Mouse (Mus musculus): Measurements from ENCODE around the gene Hpn.
A peak's percentile ranks its signal among the peaks of the same experiment; 100 is the strongest.

Hpn gene

GRCm38 (mm10) chr7:31140302-31140701, 25.2 kb upstream of the Hpn start:
- DNase-seq: no peak

GRCm38 (mm10) chr7:31139765-31140164, 24.7 kb upstream of the Hpn start:
- DNase-seq: peak; percentile 64

DNA sequence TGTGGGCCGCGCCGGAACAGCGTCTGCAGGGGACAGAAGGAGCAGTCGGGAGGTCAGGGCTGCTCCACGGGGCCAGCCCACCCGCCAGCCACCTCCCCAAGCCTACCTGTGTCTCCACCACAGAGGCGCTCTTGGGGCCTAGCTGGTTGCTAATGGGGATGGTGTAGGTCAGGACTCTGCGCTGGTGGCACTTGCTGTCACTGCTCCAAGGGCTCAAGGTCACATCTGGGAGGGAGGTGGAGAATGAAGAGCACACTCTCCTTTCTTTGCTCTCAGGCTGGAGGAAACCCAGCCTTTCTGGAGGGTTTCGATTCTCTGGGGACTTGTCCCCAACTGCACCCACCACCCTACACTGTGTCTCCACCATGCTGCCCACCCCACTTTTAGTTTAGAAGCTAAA, 20.6 kb upstream of the Hpn start:
- no peak for DNase-seq

DNA sequence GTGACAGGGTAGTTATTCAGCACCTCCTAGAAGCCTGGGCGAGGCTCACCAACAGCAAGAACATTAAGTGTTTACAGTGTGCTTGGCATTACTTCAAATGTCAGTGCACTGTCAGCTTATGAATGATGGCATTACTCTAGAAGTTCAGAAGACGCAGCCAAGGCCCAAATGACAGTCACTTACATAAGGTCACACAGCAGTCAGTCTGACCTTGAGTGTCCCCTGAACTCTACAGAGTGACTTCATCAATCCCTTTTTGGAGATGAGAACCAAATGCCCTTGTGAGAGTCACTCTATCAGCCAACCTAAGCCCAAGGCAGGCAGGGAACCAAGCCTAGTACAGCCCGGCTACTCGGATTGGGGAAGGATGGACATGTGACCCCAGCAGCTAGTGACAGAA, 16.8 kb upstream of the Hpn start:
- DNase-seq: no peak

GRCm38 (mm10) chr7:31130841-31131240, 15.8 kb upstream of the Hpn start:
- DNase-seq: no peak

GRCm38 (mm10) chr7:31130197-31130596, 15.1 kb upstream of the Hpn start:
- no peak for DNase-seq

- DNase-seq: no peak
Observed at GRCm38 (mm10) chr7:31128157-31128705, 13.1 kb upstream of the Hpn start.

GRCm38 (mm10) chr7:31126851-31127724, 12.0 kb upstream of the Hpn start, which contains the start of gene Scn1b:
Gene Scn1b (minus strand): TSS chr7:31127003.
- peak; percentile 76 for DNase-seq

- peak; percentile 55 for DNase-seq
Observed at GRCm38 (mm10) chr7:31126211-31126751, 11.2 kb upstream of the Hpn start.

GRCm38 (mm10) chr7:31125116-31125515, 10.0 kb upstream of the Hpn start:
- DNase-seq: no peak

- DNase-seq: no peak
Observed at GRCm38 (mm10) chr7:31124381-31124780, 9.3 kb upstream of the Hpn start.

GRCm38 (mm10) chr7:31123697-31124096, 8.6 kb upstream of the Hpn start:
- no peak for DNase-seq

- DNase-seq: no peak
Observed at GRCm38 (mm10) chr7:31122641-31123631, 7.8 kb upstream of the Hpn start.

DNA sequence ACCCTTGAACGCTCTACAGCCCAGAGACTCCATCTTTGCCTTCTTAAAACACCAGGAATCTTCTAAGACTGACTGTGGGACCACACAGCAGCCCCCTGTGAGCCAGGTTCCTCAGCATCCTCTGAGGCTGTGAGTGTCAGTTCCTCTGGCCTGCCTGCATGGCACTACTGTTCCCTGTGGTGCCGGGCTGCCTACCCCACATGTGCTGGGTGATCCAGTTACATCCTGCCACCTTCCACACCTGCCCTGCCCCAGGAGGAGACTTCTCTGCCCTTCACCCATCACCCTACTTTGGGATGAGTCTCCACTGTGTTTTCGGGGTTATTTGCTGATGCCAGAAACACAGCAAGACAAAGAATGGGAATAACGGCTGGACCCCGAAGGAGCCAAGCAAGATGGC, 4.5 kb upstream of the Hpn start:
- DNase-seq: no peak

DNA sequence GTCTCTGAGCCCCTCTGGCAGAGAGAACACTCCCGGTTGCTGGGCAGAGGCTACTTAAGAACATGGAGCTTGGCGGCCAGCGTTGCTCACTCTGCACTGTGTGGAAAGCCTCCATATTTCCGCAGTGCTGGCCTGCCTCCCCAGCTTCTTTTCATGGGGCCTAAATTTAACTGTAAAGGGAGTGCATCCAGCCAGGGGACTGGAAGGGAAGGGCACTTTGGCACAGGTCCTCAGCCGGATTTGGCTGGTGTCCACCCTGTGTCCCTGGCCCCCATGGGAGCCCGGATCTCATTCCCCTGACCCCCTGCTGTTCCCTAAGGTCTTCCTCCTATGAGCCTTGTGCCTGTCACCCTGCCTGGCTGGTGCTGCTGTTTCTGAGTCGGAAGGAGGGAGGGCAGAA, 3.4 kb upstream of the Hpn start:
- DNase-seq: no peak

DNA sequence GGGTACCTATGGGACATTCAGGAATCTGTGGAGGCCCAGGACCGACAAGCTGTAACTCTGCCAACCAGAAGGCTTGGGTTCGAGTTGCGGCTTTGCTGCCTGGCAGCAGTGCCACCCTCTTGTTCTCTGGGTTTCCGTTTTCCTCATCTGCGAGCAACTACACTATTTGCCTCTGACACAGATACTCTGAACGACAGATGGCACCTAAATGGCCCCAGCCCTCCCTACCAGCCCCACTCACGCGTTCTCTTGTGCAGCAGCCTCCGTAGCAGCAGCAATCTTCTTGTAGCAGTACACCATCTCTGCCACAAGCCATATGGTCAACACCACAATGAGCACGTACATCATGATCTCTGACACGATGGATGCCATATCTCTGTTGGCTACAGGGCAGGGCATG, 2.4 kb upstream of the Hpn start:
- no peak for DNase-seq

GRCm38 (mm10) chr7:31116721-31117145, 1.6 kb upstream of the Hpn start:
- no peak for DNase-seq

DNA sequence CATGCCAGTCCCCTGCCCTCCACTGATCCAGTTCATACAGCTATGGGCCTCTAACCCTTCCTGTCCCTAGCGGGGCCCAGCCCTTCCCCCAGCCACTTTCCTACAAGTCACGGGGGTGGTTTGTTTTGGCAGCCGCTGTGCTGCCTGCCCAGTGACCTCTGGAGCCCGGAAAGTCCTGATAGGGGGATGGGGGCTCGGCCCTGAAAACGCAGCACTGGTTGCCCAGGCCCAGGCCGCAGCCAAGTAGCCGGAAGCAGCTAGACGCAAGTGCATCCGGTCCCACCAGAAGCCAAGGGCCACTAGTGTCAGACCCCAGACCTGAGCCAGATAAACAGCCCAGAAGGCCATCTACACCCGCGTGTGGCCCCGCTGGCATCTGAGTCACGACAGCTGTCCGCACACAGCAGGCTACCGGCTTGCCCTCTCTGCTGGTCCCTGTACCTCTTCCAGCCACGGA, 525 bp upstream of the Hpn start:
- DNase-seq: peak; percentile 49

DNA sequence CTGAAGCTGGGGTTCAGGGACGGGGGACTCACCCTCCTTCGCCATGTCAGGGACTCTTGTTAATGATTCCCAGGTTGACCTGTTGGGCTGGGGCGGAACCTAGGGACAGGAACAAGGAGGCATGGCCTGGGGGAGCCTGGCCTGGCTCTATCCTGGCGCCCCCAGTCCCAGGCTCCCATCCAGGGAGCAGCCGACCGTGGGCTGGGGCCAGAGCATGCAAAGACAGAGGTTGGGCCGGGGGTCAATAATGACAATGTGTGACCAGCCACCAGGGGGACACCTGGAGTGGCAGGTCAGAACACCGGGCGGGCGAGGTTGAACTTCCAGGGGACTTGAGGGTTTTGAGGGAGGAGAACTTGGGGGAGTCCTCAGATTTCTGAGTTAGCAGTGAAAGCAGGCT, 444 bp downstream of the Hpn start:
- no peak for DNase-seq

DNA sequence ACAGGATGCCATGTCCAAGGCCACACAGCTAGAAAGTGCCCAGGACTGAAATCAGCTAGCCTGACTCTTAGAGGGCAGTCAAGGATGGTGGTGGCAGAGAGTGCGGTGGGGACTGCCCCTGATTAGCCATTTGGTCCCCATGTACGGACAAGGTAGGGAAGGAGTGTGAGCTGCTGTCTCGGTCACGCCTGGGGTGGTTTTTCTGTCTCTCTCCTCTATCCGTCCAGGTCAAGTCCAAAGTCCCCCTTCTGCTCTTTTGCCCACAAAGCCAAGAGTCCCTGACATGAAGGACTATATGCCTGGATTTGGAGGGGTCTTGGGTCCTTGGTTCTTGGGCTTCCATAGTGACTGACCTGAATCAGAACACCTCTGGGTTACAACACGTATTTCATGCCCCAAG, 1.3 kb downstream of the Hpn start:
- DNase-seq: no peak

DNA sequence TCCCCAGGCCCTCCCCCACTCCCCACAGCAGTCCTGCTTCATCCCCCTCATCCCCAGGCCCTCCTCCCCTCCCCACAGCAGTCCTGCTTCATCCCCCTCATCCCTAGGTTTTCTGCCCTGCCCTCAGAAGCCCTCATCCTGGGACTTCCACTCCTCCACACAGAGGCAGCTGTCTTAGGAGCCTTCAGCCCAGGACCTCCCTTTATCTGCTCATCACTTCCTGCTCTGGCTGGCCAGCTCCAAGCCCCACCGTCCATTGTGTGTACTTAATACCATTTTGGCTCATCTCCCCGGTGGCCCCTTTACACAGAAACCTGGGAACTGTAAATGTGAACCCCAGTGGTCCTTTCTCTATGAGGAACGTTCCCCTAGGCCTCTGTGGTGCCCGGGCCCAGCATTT, 3.1 kb downstream of the Hpn start:
- no peak for DNase-seq

DNA sequence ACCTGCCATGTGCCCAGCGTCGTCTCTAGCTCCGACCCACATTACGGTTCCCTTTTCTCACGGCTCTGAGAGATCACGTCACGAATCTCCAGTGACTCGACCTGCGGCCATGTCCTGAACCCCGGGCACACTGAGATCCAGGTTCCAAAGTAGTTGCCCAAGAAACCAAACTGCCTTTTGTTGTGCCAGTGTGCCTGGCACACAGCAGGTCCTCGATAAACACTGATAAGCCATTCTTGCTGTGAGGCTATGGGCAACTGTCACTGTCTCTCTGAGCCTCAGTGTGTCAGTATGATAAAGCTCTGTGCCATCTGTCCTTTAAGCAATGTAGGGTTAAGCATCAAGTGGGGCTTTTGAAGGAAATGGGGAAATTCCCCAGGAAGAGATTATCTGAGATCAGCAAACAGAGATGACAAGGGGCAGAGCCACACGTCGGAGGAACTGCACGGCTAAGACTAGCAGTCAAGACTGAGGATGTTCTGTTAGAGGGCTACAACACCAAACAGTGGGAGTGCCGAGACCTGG, 4.2 kb downstream of the Hpn start:
- no peak for DNase-seq

- DNase-seq: no peak
Observed at GRCm38 (mm10) chr7:31109796-31110195, 5.3 kb downstream of the Hpn start.

Data from right cerebral cortex, postnatal 14 days (tissue).